Mouse (Mus musculus) midbrain, postnatal 0 days (tissue): Measurements from ENCODE around the gene Arsa. TPM values are rescaled to one million over a fixed set of nuclear protein-coding genes. Genes with fewer than 3 reads are reported as not detected.

Source experiments
- ATAC-seq: fragments of 200-750 bp; cut with Nextera tagmentation; 2 replicates; pipeline ENCODE4 v1.8.0; 2017; ENCODE audit warnings: moderate number of reproducible peaks, mild to moderate bottlenecking, moderate TSS enrichment, moderate library complexity; ENCODE audit not compliant: low FRiP score
- DNase-seq: peaks from one replicate; pipeline ENCODE4 v3.0.0-alpha.2; 2015; ENCODE audit warnings: low spot score
- H3K27ac ChIP-seq: fragments of 300-500 bp; sonication (generic); 2 replicates; pipeline ENCODE4 v1.5.1; 2014; ENCODE audit warnings: low read depth, mild to moderate bottlenecking, low read length, mixed read lengths
- H3K27me3 ChIP-seq: fragments of 300-500 bp; sonication (generic); 2 replicates; pipeline ENCODE4 v1.6.1; 2014; ENCODE audit warnings: low read length, control low read depth, mixed read lengths; ENCODE audit not compliant: insufficient read depth
- H3K36me3 ChIP-seq: fragments of 300-500 bp; sonication (generic); 2 replicates; pipeline ENCODE4 v1.6.1; 2014; ENCODE audit warnings: low read length, control low read depth, mixed read lengths; ENCODE audit not compliant: insufficient read depth
- H3K4me1 ChIP-seq: fragments of 300-500 bp; sonication (generic); 2 replicates; pipeline ENCODE4 v1.6.1; 2014; ENCODE audit warnings: mild to moderate bottlenecking, control low read depth, antibody characterized with exemption, low read length, mixed read lengths; ENCODE audit not compliant: insufficient read depth
- H3K4me2 ChIP-seq: fragments of 300-500 bp; sonication (generic); 2 replicates; pipeline ENCODE4 v1.6.1; 2014; ENCODE audit warnings: low read depth, mild to moderate bottlenecking, low read length, mixed read lengths; ENCODE audit not compliant: poor library complexity, severe bottlenecking
- H3K4me3 ChIP-seq: fragments of 300-500 bp; sonication (generic); 2 replicates; pipeline ENCODE4 v1.5.1; 2014; ENCODE audit warnings: low read depth, mild to moderate bottlenecking, low read length, moderate library complexity
- H3K9ac ChIP-seq: fragments of 300-500 bp; sonication (generic); replicated peaks from 2 replicates; pipeline ENCODE4 v1.6.1; 2014; ENCODE audit warnings: mild to moderate bottlenecking, low read length, moderate library complexity, mixed read lengths; ENCODE audit not compliant: poor library complexity, severe bottlenecking
- H3K9me3 ChIP-seq: fragments of 300-500 bp; sonication (generic); 2 replicates; pipeline ENCODE4 v1.6.1; 2016; ENCODE audit warnings: low read length, control low read depth
- CTCF ChIP-seq: IDR thresholded peaks from 2 replicates; pipeline ENCODE4 v1.5.1; 2016; ENCODE audit warnings: antibody characterized with exemption, mild to moderate bottlenecking
- WGBS: fragments of 180-500 bp; shearing (Covaris S2); extraction: QIAGEN DNeasy Blood & Tissue Kit; methylation state at CpG from one replicate; pipeline ENCODE4 v1.1.7; 2014; 5-methylcytosine and 5-hydroxymethylcytosine counted together
- polyA plus RNA-seq: library from polyadenylated mRNA; unstranded; fragments of >200 nt; fragmentation: Nextera tagmentation; extraction: Ambion mirVana; gene quantifications from 2 replicates; pipeline ENCODE4 v1.2.1, GENCODE M21; 2015
- total RNA-seq: library from RNA; depleted of rRNA; stranded (reverse); fragments of >200 nt; gene quantifications from 2 replicates; pipeline ENCODE4 v1.2.3, GENCODE M21; 2014

Gene Arsa
- total and polyA plus RNA-seq, 2 experiments from 2014 or later: 32.4 to 34.0 TPM

GRCm38 (mm10) chr15:89498049-89498960 lies 21.1 kb upstream of the Arsa start:
- Histone ChIP-seq H3K4me1 (no peaks in the 10 kb centered on the region; the same call in 1 of the 2 replicates), H3K4me2 (peak overlapping the region; percentile 91), H3K9me3 (no peaks in the 10 kb centered on the region), H3K27ac (peak overlapping the region; percentile 86), H3K9ac (peak overlapping the region; percentile 79), H3K27me3 (no peaks in the 10 kb centered on the region), H3K36me3 (peaks cover 5% of the 10 kb centered on the region), H3K4me3 (peak overlapping the region; percentile 82)
- peak; percentile 30; the same call in 1 of the 2 replicates for TF ChIP-seq CTCF
- peak; percentile 75 for DNase-seq
- whole genome bisulfite sequencing: 4% methylated on average over 41 of the region's 41 CpGs
- ATAC-seq: peak; percentile 17

- H3K4me2 ChIP-seq: no peak overlapping the region
- peak overlapping the region; percentile 82 for H3K4me3 ChIP-seq
- TF ChIP-seq CTCF: no peak
- ATAC-seq (no peak), DNase-seq (no peak)
- 39% methylated on average over 4 of the region's 4 CpGs for WGBS
- H3K9ac ChIP-seq: no peak overlapping the region
- no peaks in the 10 kb centered on the region for H3K36me3 ChIP-seq
- no peak overlapping the region for H3K27ac ChIP-seq
- no peaks in the 10 kb centered on the region; the same call in 1 of the 2 replicates for H3K4me1 ChIP-seq
- H3K27me3 ChIP-seq: no peaks in the 10 kb centered on the region
- no peaks in the 10 kb centered on the region for H3K9me3 ChIP-seq
Measured at GRCm38 (mm10) chr15:89497391-89498048, 20.3 kb upstream of the Arsa start.

GRCm38 (mm10) chr15:89496841-89497240 lies 19.6 kb upstream of the Arsa start:
- 30% methylated on average over 2 of the region's 2 CpGs for WGBS
- DNase-seq (no peak), ATAC-seq (no peak)
- no peaks in the 10 kb centered on the region; the same call in 1 of the 2 replicates for H3K4me1 ChIP-seq
- no peaks in the 10 kb centered on the region for H3K36me3 ChIP-seq
- no peak overlapping the region for H3K4me3 ChIP-seq
- H3K9me3 ChIP-seq: no peaks in the 10 kb centered on the region
- no peaks in the 10 kb centered on the region for H3K27me3 ChIP-seq
- no peak overlapping the region for H3K9ac ChIP-seq
- H3K4me2 ChIP-seq: no peak overlapping the region
- no peak overlapping the region for H3K27ac ChIP-seq
- no peak for TF ChIP-seq CTCF

- Histone ChIP-seq H3K4me3 (no peak overlapping the region), H3K4me1 (no peaks in the 10 kb centered on the region; the same call in 1 of the 2 replicates), H3K9ac (no peak overlapping the region), H3K36me3 (no peaks in the 10 kb centered on the region), H3K27me3 (no peaks in the 10 kb centered on the region), H3K27ac (no peak overlapping the region), H3K9me3 (no peaks in the 10 kb centered on the region), H3K4me2 (no peak overlapping the region)
- peak; percentile 28 for DNase-seq
- ATAC-seq: no peak
- TF ChIP-seq CTCF: no peak
- WGBS: 16% methylated on average over 4 of the region's 4 CpGs
Measured at GRCm38 (mm10) chr15:89496131-89496530, 18.9 kb upstream of the Arsa start.

GRCm38 (mm10) chr15:89494970-89495369 lies 17.7 kb upstream of the Arsa start:
- TF ChIP-seq CTCF: peak; percentile 53

GRCm38 (mm10) chr15:89488611-89489117 lies 11.4 kb upstream of the Arsa start:
- Histone ChIP-seq H3K9me3 (no peaks in the 10 kb centered on the region), H3K4me2 (no peak overlapping the region), H3K27me3 (no peaks in the 10 kb centered on the region), H3K4me1 (no peaks in the 10 kb centered on the region), H3K9ac (no peak overlapping the region), H3K27ac (no peak overlapping the region), H3K4me3 (no peak overlapping the region), H3K36me3 (no peaks in the 10 kb centered on the region)
- no peak for DNase-seq
- ATAC-seq: no peak
- 62% methylated on average over 14 of the region's 14 CpGs for WGBS
- TF ChIP-seq CTCF: no peak

More at GRCm38 (mm10) chr15:89494970-89495369, 17.7 kb upstream of the Arsa start:
- H3K9me3 ChIP-seq: no peaks in the 10 kb centered on the region
- no peak overlapping the region for H3K4me2 ChIP-seq
- H3K36me3 ChIP-seq: no peaks in the 10 kb centered on the region
- no peak overlapping the region for H3K4me3 ChIP-seq
- no peak overlapping the region for H3K27ac ChIP-seq
- H3K27me3 ChIP-seq: no peaks in the 10 kb centered on the region
- 84% methylated on average over 4 of the region's 4 CpGs for WGBS
- ATAC-seq: no peak
- H3K4me1 ChIP-seq: no peaks in the 10 kb centered on the region; the same call in 1 of the 2 replicates
- no peak overlapping the region for H3K9ac ChIP-seq
- DNase-seq: no peak
